Mouse (Mus musculus) C2C12 (cell line): ENCODE measurements around the gene Cdk19.

Experiments
- CEBPB ChIP-seq: IDR thresholded peaks from one replicate; pipeline ENCODE4 v1.6.1; 2011; ENCODE audit warnings: low read depth, mild to moderate bottlenecking, control low read depth, moderate library complexity
- CTCF ChIP-seq: IDR thresholded peaks from one replicate; pipeline ENCODE4 v1.5.1; 2011; ENCODE audit not compliant: control insufficient read depth, insufficient read depth, insufficient read length
- FOSL1 ChIP-seq: IDR thresholded peaks from one replicate; pipeline ENCODE4 v1.8.0; 2011; ENCODE audit warnings: mild to moderate bottlenecking, low read length; ENCODE audit not compliant: poor library complexity, insufficient read depth, severe bottlenecking
- MAX ChIP-seq: IDR thresholded peaks from one replicate; pipeline ENCODE4 v1.6.1; 2011; ENCODE audit warnings: mild to moderate bottlenecking, control low read depth
- MYOD1 ChIP-seq: IDR thresholded peaks from one replicate; pipeline ENCODE4 v1.6.1; 2011; ENCODE audit warnings: low read depth; ENCODE audit not compliant: control insufficient read depth, insufficient read length
- USF1 ChIP-seq: IDR thresholded peaks from one replicate; pipeline ENCODE4 v1.6.1; 2011; ENCODE audit warnings: low read depth, mild to moderate bottlenecking, control low read depth, moderate library complexity

GRCm38 (mm10) chr10:40467912-40468254 is 128.5 kb downstream of the Cdk19 start:
- no peak for TF ChIP-seq CTCF
- TF ChIP-seq FOSL1: no peak
- no peak for TF ChIP-seq MAX
- no peak for TF ChIP-seq CEBPB
- TF ChIP-seq USF1: no peak
- TF ChIP-seq MYOD1: no peak
